Mouse (Mus musculus): Measurements from ENCODE around the gene Rps27a. TPM values are rescaled to one million over a fixed set of nuclear protein-coding genes. Genes with fewer than 3 reads are reported as not detected.

Rps27a gene
- total RNA-seq, 2 experiments from 2014 or later, result 170 to 571 TPM

DNA sequence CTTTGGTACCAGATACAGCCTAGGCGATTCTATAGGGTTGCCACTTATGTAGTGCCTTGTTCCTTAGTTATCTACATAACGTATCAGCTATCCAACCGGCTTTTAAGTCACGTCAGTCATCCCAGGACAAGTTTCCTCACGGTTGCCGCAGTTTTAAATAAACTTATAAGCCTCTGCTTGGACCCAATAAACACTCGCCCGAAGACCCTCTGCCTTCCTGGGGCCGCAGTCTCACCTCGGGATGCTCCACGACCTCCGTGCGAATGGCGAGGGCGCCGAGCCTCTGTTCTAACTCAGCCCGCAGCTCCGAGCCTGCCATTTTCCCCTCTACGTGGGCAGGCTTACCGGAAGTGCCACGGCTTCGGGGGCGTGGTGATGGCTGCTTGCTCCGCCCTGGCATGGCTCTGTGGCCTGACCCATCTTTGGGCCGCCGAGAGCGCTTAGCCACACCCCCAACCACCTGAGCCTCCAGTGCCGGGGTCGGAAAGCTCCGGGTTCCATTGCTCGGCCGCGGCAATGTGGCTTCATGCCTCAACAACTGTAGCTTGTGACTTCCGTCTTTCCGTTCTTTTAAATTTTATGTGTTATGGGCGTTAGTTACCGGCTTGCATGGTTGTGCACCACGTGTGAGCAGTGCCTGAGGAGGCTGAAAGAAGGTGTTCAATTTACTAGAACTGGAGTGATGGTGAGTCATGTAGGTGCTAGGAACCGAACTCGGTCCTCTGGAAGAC is 33.1 kb downstream of the Rps27a start, which contains the start of gene Prorsd1:
Prorsd1 (minus strand) TSS at position 352 of the 731 bp plus-strand sequence.
- peak; percentile 100 for ATAC-seq (replicated peaks; ENCODE audit: low FRiP score, poor library complexity, severe bottlenecking)

DNA sequence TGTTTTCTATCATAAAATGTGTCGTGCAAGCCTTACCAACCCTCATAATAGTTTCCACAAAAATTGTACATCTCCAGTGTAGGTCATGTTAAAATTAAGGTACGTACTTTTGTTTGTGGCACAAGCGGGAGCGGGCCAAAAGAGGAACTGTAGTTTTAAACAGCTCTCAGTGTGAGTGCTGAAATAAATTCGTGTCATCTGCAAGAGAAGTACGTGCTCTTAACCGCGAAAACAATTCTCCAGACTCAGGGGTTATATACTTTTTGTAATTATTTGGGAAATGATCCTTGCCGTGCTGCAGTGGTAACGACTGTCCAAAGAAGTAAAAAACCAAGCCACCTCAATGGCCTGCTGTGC is 33.6 kb downstream of the Rps27a start:
- peak; percentile 33 for ATAC-seq (replicated peaks; ENCODE audit: low FRiP score, poor library complexity, severe bottlenecking)

DNA sequence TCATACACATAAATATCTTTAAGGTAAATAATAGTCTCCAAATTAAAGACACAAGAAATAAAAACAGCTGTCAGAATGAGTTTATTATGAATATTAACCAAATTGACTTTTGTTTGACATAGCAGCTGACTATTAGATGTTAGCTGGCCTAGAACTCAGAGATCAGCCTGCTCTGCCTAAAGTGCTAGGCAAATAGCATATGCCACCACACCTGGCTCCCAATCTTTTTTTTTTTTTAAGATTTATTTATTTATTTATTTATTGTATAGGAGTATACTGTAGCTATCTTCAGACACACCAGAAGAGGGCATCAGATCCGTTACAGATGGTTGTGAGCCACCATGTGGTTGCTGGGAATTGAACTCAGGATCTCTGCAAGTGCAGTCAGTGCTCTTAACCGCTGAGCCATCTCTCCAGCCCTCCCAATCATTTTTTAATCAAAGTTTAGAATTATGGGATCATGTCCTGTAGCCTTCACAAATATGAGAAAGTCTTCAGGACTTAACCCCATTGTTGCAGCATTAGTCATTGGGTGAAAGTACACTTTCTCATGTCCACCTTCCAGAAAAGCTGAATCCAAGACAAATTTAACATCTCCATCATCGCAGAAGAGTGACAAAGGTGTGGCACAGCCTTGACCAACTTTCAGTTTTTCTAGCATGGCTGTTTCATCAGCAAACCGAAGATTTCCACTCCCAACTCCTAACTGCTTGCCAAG is 34.9 kb downstream of the Rps27a start:
- ATAC-seq (replicated peaks; ENCODE audit: low FRiP score, poor library complexity, severe bottlenecking), result no peak

DNA sequence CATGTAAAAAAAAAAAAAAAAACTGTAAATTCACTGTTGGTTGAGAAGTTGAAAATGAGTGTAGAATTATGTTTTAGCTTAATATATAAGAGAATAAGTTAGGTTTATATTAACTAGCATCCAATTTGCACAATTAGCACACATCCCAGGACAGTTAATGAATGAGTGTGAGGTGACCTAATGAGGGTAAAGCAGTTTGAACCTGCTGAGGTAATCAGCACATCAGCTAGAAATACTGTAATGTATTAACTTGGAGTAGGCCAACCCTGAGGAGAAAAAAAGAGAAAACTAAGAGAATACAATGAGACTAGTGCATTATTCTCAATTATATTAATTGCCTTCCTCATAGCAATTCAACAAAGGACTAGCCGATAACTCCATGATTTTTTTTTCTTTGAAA is 38.5 kb downstream of the Rps27a start:
- ATAC-seq (replicated peaks; ENCODE audit: low FRiP score, poor library complexity, severe bottlenecking), result no peak

DNA sequence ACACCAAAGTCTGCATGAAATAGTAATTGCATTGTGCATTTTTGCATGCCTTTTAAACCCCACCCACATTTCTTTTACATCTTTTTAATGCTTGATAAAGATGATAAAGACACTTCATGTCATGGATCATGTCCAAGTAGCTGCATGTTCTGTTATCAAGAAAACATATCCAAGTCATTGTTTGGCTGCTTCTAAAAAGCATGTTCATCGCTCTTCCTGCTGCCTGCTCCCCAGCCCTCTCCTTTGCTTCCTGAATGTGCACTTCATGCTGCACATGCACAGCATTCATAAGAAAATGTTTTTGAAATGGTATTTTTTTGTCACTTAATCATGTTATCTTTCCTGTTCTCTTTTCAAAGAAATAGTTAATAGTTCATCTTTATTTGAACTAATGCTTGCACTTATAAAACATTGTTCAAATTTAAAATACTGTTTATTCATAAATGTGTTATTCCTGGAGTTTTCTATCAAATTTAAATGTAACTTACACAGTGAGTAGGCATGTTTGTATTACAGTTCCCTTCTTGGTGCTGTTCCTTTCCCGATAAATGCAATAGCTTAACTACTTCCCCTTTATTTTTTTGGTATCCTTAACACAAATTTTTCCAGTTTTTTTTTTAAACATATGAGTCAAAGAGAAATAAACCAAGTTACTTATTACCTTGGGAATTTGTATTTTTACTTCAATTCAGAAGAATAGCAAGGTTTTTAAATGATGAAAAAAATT is 42.8 kb downstream of the Rps27a start:
- ATAC-seq (replicated peaks; ENCODE audit: low FRiP score, poor library complexity, severe bottlenecking), result no peak

DNA sequence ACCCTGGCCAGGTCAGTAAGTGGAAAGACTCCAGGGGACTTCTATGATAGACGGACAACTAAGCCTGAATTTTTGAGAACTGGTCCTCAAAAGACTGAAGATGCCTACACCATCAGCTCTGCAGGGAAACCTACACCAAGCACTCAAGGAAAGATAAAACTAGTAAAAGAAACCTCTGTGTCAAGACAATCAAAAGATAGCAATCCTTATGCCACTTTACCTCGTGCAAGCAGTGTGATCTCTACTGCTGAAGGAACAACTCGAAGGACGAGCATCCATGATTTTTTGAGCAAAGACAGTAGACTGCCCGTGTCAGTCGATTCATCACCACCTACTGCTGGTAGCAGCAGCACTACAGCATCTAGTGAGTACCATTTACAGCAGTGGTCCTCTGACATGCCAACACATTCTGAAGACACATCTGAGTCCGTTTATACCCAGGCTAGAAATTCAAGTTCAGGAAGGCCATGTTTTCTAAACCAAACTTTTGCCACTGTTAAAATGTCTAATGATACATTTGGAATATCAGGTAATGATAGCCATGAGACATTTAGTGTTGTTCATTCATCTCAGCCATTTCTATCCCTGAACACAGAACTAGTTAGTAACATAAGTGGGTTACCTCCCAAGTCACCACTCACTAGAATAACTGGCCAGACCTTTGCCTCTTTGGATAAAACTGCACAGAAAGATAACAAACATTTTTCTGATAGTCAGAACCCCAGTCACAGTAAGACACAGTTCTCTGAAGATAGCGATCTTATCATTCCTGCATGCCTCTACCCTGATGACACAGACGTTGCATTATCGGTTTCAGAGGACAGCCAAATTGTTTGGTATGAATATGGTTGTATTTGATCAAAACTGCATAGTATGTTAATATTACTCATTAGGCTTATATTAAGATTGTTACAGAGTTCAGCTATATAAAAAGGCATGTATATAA is 43.7 kb downstream of the Rps27a start:
- 0 out of 2 replicates have a peak, but pooled peaks have one; percentile 60 for ATAC-seq (replicated peaks; ENCODE audit: low FRiP score, poor library complexity, severe bottlenecking)

DNA sequence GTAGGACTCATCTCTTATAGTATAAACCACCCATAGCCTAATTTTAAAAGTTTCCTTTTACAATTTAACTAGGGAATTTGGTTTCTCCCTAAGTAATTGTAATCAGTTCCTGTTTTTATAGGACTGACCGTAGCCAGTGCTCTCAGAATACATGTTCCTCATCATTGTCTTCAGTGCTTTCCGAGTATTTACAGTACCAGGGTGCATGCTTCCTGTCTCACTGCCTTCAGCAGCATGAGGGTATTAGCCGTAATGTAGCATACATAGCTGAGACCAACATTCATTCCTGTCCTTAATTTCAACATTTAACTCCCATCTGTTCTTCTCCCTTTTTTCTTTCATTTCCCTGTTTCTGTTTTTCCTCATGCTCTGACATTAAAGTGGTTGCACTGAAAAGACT is 50.9 kb downstream of the Rps27a start:
- ATAC-seq (replicated peaks; ENCODE audit: low FRiP score, poor library complexity, severe bottlenecking), result no peak

Other genes with a start within 250 kb of the Rps27a start
- gene Ccdc88a, start 174.5 kb downstream of the Rps27a start, total RNA-seq (2015; ENCODE audit: low replicate concordance), result 14.6 and 15.0 TPM in 2 replicates
- gene Ccdc88a, start 174.5 kb downstream of the Rps27a start, total RNA-seq (2017; ENCODE audit: low replicate concordance), result 12.3 and 15.4 TPM in 2 replicates
- gene Prorsd1, start 33.1 kb downstream of the Rps27a start, total RNA-seq (2015; ENCODE audit: low replicate concordance), result 17.7 and 21.1 TPM in 2 replicates
- gene Prorsd1, start 33.1 kb downstream of the Rps27a start, total RNA-seq (2017; ENCODE audit: low replicate concordance), result 13.6 and 22.0 TPM in 2 replicates
- 2.3 and 4.2 TPM in 2 replicates for gene Mtif2, start 21.7 kb downstream of the Rps27a start, total RNA-seq (2015; ENCODE audit: low replicate concordance)
- gene Mtif2, start 21.7 kb downstream of the Rps27a start, total RNA-seq (2017; ENCODE audit: low replicate concordance), result 11.1 and 15.8 TPM in 2 replicates
- not detected in 2 replicates for gene Clhc1, start 159 bp downstream of the Rps27a start, total RNA-seq (2015; ENCODE audit: low replicate concordance)
- not detected in 2 replicates for gene Clhc1, start 159 bp downstream of the Rps27a start, total RNA-seq (2017; ENCODE audit: low replicate concordance)
- gene Rtn4, start 144.8 kb upstream of the Rps27a start, total RNA-seq (2015; ENCODE audit: low replicate concordance), result 21.1 and 25.0 TPM in 2 replicates
- 27.6 and 37.3 TPM in 2 replicates for gene Rtn4, start 144.8 kb upstream of the Rps27a start, total RNA-seq (2017; ENCODE audit: low replicate concordance)